Comparison of ENCODE assay signal across 8 mouse cellular contexts in genomic region chr16:45630347-45630960, GRCm38 (mm10). TPM values are rescaled to one million over a fixed set of nuclear protein-coding genes. Genes with fewer than 3 reads are reported as not detected.
DNase-seq lines count a peak whose midpoint lies in the region; ATAC-seq and TF ChIP-seq lines count a peak whose summit lies in the region.

No protein-coding gene starts in this region.

- no peak overlapping the region for H3K4me3 ChIP-seq in intestine, postnatal 0 days (ENCODE audit: low read depth, low read length)
- H3K4me3 ChIP-seq in midbrain, embryonic 14.5 days (replicated peaks; ENCODE audit: low read depth, low read length), result no peak overlapping the region
- no peak overlapping the region for H3K4me3 ChIP-seq in small intestine, adult 2 months (ENCODE audit: low read depth, low read length)

- H3K9ac ChIP-seq in intestine, postnatal 0 days (ENCODE audit: low read depth, low read length), result no peak overlapping the region
- no peak overlapping the region for H3K9ac ChIP-seq in midbrain, embryonic 14.5 days (replicated peaks; ENCODE audit: low read length)

- peak; percentile 89 for TF ChIP-seq CTCF in intestine, postnatal 0 days (IDR thresholded peaks at IDR 0.05; ENCODE audit: low read depth)
- peak; percentile 41; the same call in 1 of the 2 replicates for TF ChIP-seq CTCF in small intestine, adult 2 months (IDR thresholded peaks at IDR 0.05; ENCODE audit: extremely low read depth, insufficient read length, insufficient replicate concordance, low read depth, low read length)

- H3K4me1 ChIP-seq in intestine, postnatal 0 days (replicated peaks; ENCODE audit: control insufficient read depth, insufficient read depth, low read length), result no peaks in the 10 kb centered on the region
- H3K4me1 ChIP-seq in midbrain, embryonic 14.5 days (ENCODE audit: control insufficient read depth, insufficient read depth, low read length), result no peaks in the 10 kb centered on the region
- no peaks in the 10 kb centered on the region for H3K4me1 ChIP-seq in small intestine, adult 2 months (ENCODE audit: control insufficient read depth, insufficient read depth, insufficient read length, low read length)

- peak; percentile 64 for ATAC-seq in intestine, postnatal 0 days
- ATAC-seq in midbrain, embryonic 14.5 days (ENCODE audit: low FRiP score, low TSS enrichment), result peak; percentile 67; the same call in 1 of the 2 replicates

- H3K27me3 ChIP-seq in intestine, postnatal 0 days (replicated peaks; ENCODE audit: control insufficient read depth, insufficient read depth, low read length), result no peaks in the 10 kb centered on the region
- no peaks in the 10 kb centered on the region for H3K27me3 ChIP-seq in midbrain, embryonic 14.5 days (ENCODE audit: control insufficient read depth, insufficient read depth, low read length)
- no peaks in the 10 kb centered on the region for H3K27me3 ChIP-seq in small intestine, adult 2 months (ENCODE audit: control insufficient read depth, insufficient read depth, low read length)

- no peak overlapping the region for H3K4me2 ChIP-seq in intestine, postnatal 0 days (replicated peaks; ENCODE audit: low read depth)
- no peak overlapping the region for H3K4me2 ChIP-seq in midbrain, embryonic 14.5 days (ENCODE audit: low read length)

- TF ChIP-seq POLR2A in small intestine, adult 2 months (IDR thresholded peaks at IDR 0.05; ENCODE audit: low read depth, low read length), result no peak

- no peak overlapping the region for H3K27ac ChIP-seq in intestine, postnatal 0 days (ENCODE audit: low read depth, low read length)
- no peak overlapping the region for H3K27ac ChIP-seq in midbrain, embryonic 14.5 days (replicated peaks; ENCODE audit: low read depth, low read length)
- H3K27ac ChIP-seq in small intestine, adult 2 months (ENCODE audit: insufficient read depth, low read depth, low read length), result no peak overlapping the region

- H3K9me3 ChIP-seq in intestine, postnatal 0 days (ENCODE audit: control insufficient read depth), result no peaks in the 10 kb centered on the region
- H3K9me3 ChIP-seq in midbrain, embryonic 14.5 days (ENCODE audit: control insufficient read depth, low read length), result no peaks in the 10 kb centered on the region

- DNase-seq in heart, adult 11 months, result peak; percentile 86
- no peak for DNase-seq in heart, postnatal 25 days (ENCODE audit: low spot score)
- DNase-seq in cerebellum, postnatal 14 days, result peak; percentile 85
- DNase-seq in gastrocnemius, postnatal 14 days, result peak; percentile 62
- DNase-seq in left cerebral cortex, postnatal 36 days (ENCODE audit: low spot score in 2 of 2), result peak; percentile 33 to 37
- DNase-seq in midbrain, embryonic 14.5 days, result peak; percentile 92

- intact Hi-C loops in heart, postnatal 25 days (cut with DNase I), result loop anchor here (2.0 to 5.0 kb wide), 3 partner anchors 213 to 434 kb away; no protein-coding TSS in a partner anchor
- intact Hi-C loops in gastrocnemius, postnatal 14 days (cut with DNase I; ENCODE audit: low total_unique reads), result loop anchor here (5.0 kb wide), 1 partner anchor 433 kb away; no protein-coding TSS in a partner anchor
- intact Hi-C loops in left cerebral cortex, postnatal 36 days (cut with DNase I), result no loop called here

- H3K36me3 ChIP-seq in intestine, postnatal 0 days (ENCODE audit: control insufficient read depth, insufficient read depth), result peaks cover 6% of the 10 kb centered on the region; the same call in 1 of the 2 replicates
- no peaks in the 10 kb centered on the region for H3K36me3 ChIP-seq in midbrain, embryonic 14.5 days (ENCODE audit: control insufficient read depth, insufficient read depth, low read length)
- H3K36me3 ChIP-seq in small intestine, adult 2 months (ENCODE audit: control insufficient read depth, insufficient read depth, low read length), result peaks cover 46% of the 10 kb centered on the region

- 53% methylated on average over 5 of the region's 5 CpGs for WGBS in intestine, postnatal 0 days
- 60% methylated on average over 5 of the region's 5 CpGs for WGBS in midbrain, embryonic 14.5 days
- WGBS in small intestine, adult 2 months, result 60% methylated on average over 5 of the region's 5 CpGs

RNA-seq across cellular contexts. Expression of gene Gcsam, which starts 20.3 kb away (rescaled TPM):
- not detected for total RNA-seq in heart, postnatal 25 days (2021)
- total RNA-seq in gastrocnemius, postnatal 14 days (2021), result under 1 TPM; 0.11 to 0.14 TPM
- polyA plus RNA-seq in intestine, postnatal 0 days (2015; fragmentation: Nextera tagmentation; extraction: Ambion mirVana), result 0.16 and 0.17 TPM in 2 replicates
- total RNA-seq in left cerebral cortex, postnatal 36 days (2021), result not detected
- not detected in 2 replicates for polyA plus RNA-seq in midbrain, embryonic 14.5 days (2014; fragmentation: Nextera tagmentation; extraction: Ambion mirVana)
- 0.06 and 0.11 TPM in 2 replicates for polyA plus RNA-seq in small intestine, adult 2 months (2012; rRNA removed)

RNA-seq across cellular contexts. Expression of gene BC016579, which starts 23.4 kb away (rescaled TPM):
- not detected for total RNA-seq in heart, postnatal 25 days (2021)
- total RNA-seq in gastrocnemius, postnatal 14 days (2021), result not detected
- 5.5 TPM in 2 replicates for polyA plus RNA-seq in intestine, postnatal 0 days (2015; fragmentation: Nextera tagmentation; extraction: Ambion mirVana)
- total RNA-seq in left cerebral cortex, postnatal 36 days (2021), result under 1 TPM in 1 of 2 experiments, not detected in 1; 0.20 TPM
- polyA plus RNA-seq in midbrain, embryonic 14.5 days (2014; fragmentation: Nextera tagmentation; extraction: Ambion mirVana), result 0.09 TPM in 1 of 2 replicates, not detected in the other
- 1.3 and 2.1 TPM in 2 replicates for polyA plus RNA-seq in small intestine, adult 2 months (2012; rRNA removed)
